Mouse (Mus musculus) lung, adult 2 months (tissue): ENCODE results near the gene Mta3. TPM values are rescaled to one million over a fixed set of nuclear protein-coding genes. Genes with fewer than 3 reads are reported as not detected.

Experiments
- DNase-seq: peaks from one replicate; pipeline ENCODE4 v3.0.0; 2022
- H3K4me1 ChIP-seq: fragments of 200-500 bp; 2 replicates; pipeline ENCODE4 v1.6.1; 2011; ENCODE audit warnings: low read length; ENCODE audit not compliant: control insufficient read depth, insufficient read depth
- H3K4me3 ChIP-seq: fragments of 200-500 bp; replicated peaks from 2 replicates; pipeline ENCODE3; 2011; ENCODE audit warnings: low read depth, mild to moderate bottlenecking, control low read depth, low read length; ENCODE audit errors: extremely low read depth
- CTCF ChIP-seq: fragments of 200-500 bp; IDR thresholded peaks from 2 replicates; pipeline ENCODE4 v1.5.1; 2011; ENCODE audit warnings: mild to moderate bottlenecking, low read length, control low read depth; ENCODE audit not compliant: insufficient read depth
- POLR2A ChIP-seq: fragments of 200-500 bp; IDR thresholded peaks from 2 replicates; pipeline ENCODE4 v1.6.1; 2011; ENCODE audit warnings: low read depth, mild to moderate bottlenecking, control low read depth, low read length, borderline replicate concordance; ENCODE audit errors: extremely low read depth
- WGBS: fragments of 180-500 bp; shearing (Covaris S2); methylation state at CpG from one replicate; pipeline ENCODE4 v1.1.7; 2018; 5-methylcytosine and 5-hydroxymethylcytosine counted together
- polyA plus RNA-seq: library from polyadenylated mRNA; depleted of rRNA; stranded (reverse); fragments of >200 nt; gene quantifications from 2 replicates; pipeline ENCODE4 v1.2.3, GENCODE M21; 2012

Gene Mta3
- polyA plus RNA-seq, 1 experiment, result 34.9 TPM

- 84% methylated on average over 7 of the region's 7 CpGs for WGBS
- no peak for TF ChIP-seq CTCF
- no peak for TF ChIP-seq POLR2A
- Histone ChIP-seq H3K4me1 (no peaks in the 10 kb centered on the region), H3K4me3 (no peak overlapping the region)
- no peak for DNase-seq
Measured at GRCm38 (mm10) chr17:83684475-83684874, 21.5 kb upstream of the Mta3 start.

DNA sequence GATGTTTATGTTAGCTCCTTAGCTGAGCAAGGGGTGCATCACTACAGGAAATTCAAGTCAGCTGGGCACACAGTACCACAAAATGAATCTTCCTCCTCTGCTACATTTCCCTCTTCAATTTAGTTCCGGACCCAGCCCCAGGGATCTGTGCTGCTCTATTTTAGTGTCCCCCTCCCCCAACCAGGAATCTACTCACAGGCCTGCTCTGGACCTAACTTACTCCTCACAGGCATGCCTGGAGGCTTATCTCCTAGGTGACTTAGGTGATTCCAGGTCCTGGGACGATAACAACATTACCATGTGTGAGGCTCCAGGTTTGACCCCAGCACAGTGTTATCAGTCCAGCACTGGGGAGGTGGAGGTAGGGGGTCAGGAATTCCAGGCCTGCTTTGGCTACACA lies 15.5 kb upstream of the Mta3 start:
- TF ChIP-seq CTCF, result no peak
- TF ChIP-seq POLR2A, result no peak
- WGBS, result 60% methylated on average over 2 of the region's 2 CpGs
- no peak overlapping the region for H3K4me3 ChIP-seq
- DNase-seq, result no peak
- no peaks in the 10 kb centered on the region for H3K4me1 ChIP-seq

GRCm38 (mm10) chr17:83691379-83691778 lies 14.6 kb upstream of the Mta3 start:
- Histone ChIP-seq H3K4me3 (no peak overlapping the region), H3K4me1 (no peaks in the 10 kb centered on the region)
- DNase-seq, result no peak
- no peak for TF ChIP-seq CTCF
- TF ChIP-seq POLR2A, result no peak
- WGBS, result 77% methylated on average over 4 of the region's 4 CpGs

GRCm38 (mm10) chr17:83693941-83694340 lies 12.0 kb upstream of the Mta3 start:
- no peak for DNase-seq
- Histone ChIP-seq H3K4me1 (no peaks in the 10 kb centered on the region), H3K4me3 (no peak overlapping the region)
- 63% methylated on average over 9 of the region's 9 CpGs for WGBS
- TF ChIP-seq CTCF (no peak), POLR2A (no peak)

DNA sequence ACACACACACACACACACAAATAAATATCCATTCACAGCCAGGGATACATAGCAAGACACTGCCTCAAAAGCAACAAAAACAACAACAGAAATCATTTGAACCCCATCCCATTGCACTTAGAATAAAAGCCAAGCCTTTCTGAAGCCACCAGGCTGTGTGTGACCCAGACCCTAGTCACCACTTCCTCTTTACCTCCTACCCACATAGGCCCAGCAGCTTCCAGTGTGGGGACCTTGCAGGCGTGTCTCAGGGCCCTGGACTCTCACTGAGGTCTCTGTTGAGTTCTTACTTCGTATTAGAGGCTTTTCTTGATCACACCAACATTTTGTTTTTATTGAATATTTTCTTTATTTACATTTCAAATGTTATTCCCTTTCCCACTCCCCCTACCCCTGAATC lies 10.2 kb upstream of the Mta3 start:
- no peak for TF ChIP-seq POLR2A
- TF ChIP-seq CTCF, result no peak
- WGBS, result 70% methylated on average over 2 of the region's 2 CpGs
- no peak for DNase-seq
- Histone ChIP-seq H3K4me1 (no peaks in the 10 kb centered on the region), H3K4me3 (no peak overlapping the region)

DNA sequence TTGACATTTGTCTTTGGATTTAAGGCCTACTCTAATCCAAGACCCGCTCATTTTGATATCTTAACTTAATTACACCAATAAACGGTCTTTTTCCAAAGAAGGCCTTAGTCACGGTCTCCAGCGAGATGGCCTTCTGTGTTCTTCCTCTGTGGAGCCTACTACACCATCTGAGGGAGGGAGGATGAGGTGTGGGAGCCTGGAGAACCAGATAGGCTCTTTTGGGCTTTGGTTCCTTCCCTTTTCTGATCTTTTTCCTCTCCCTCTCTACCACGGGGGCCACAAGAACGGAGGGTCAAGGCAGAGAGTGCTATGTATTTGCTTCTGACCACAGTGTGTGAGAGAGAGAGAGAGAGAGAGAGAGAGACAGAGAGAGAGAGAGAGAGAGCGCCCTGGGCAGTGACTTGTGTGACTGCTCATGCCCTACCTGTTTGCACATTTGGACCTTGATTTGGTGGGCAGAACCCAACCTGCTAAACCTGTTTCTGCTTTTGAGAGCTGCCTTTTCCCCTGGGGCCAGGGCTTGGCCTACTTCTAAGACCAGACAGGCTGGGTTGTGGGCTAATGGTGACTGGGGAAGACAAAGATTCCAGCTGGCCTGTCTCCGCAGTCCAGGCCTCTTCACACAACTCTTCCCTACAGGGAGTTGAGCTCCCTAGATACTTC lies 6.8 kb upstream of the Mta3 start:
- no peak for TF ChIP-seq POLR2A
- no peak for TF ChIP-seq CTCF
- no peaks in the 10 kb centered on the region for H3K4me1 ChIP-seq
- 82% methylated on average over 8 of the region's 8 CpGs for WGBS
- H3K4me3 ChIP-seq, result no peak overlapping the region
- peak; percentile 17 for DNase-seq

- WGBS, result 86% methylated on average over 9 of the region's 9 CpGs
- DNase-seq, result no peak
- Histone ChIP-seq H3K4me1 (no peaks in the 10 kb centered on the region), H3K4me3 (no peak overlapping the region)
- TF ChIP-seq POLR2A (no peak), CTCF (no peak)
Measured at GRCm38 (mm10) chr17:83700125-83700524, 5.8 kb upstream of the Mta3 start.

GRCm38 (mm10) chr17:83704469-83704868 lies 1.5 kb upstream of the Mta3 start:
- Histone ChIP-seq H3K4me1 (peaks cover 10% of the 10 kb centered on the region), H3K4me3 (no peak overlapping the region)
- TF ChIP-seq CTCF, result no peak
- no peak for TF ChIP-seq POLR2A
- peak; percentile 40 for DNase-seq
- 63% methylated on average over 5 of the region's 5 CpGs for WGBS

GRCm38 (mm10) chr17:83705352-83706115 lies 429 bp upstream of the Mta3 start:
- peak; percentile 72 for DNase-seq
- H3K4me1 ChIP-seq, result peaks cover 10% of the 10 kb centered on the region
- H3K4me3 ChIP-seq, result peak overlapping the region; percentile 54
- WGBS, result 3% methylated on average over 33 of the region's 38 CpGs
- TF ChIP-seq POLR2A, result peak; percentile 58; the same call in 1 of the 2 replicates
- no peak for TF ChIP-seq CTCF
